Mouse (Mus musculus) G1E (cell line): ENCODE measurements around the gene Gm43517.

Experiments used
- CTCF ChIP-seq: IDR thresholded peaks from 2 replicates; pipeline ENCODE4 v1.5.1; 2012; ENCODE audit warnings: low read depth, low read length, inconsistent platforms, mixed read lengths
- GATA1 ChIP-seq: IDR thresholded peaks from 2 replicates; pipeline ENCODE4 v1.6.1; 2012; ENCODE audit warnings: borderline replicate concordance, low read length, inconsistent platforms, mixed read lengths
- TAL1 ChIP-seq: conservative IDR thresholded peaks from 2 replicates; pipeline ENCODE4 v1.6.1; 2012; ENCODE audit warnings: low read depth, low read length, inconsistent platforms, mixed read lengths

- no peak for TF ChIP-seq GATA1
- no peak for TF ChIP-seq TAL1
- no peak for TF ChIP-seq CTCF
Observed at GRCm38 (mm10) chr12:49393639-49394038, 8.7 kb downstream of the Gm43517 start.
